Mouse (Mus musculus) lung, adult 2 months (tissue): ENCODE results near the gene Zfp655.

Experiments
- CTCF ChIP-seq: fragments of 200-500 bp; IDR thresholded peaks from 2 replicates; pipeline ENCODE4 v1.5.1; 2011; ENCODE audit warnings: mild to moderate bottlenecking, low read length, control low read depth; ENCODE audit not compliant: insufficient read depth
- POLR2A ChIP-seq: fragments of 200-500 bp; IDR thresholded peaks from 2 replicates; pipeline ENCODE4 v1.6.1; 2011; ENCODE audit warnings: low read depth, mild to moderate bottlenecking, control low read depth, low read length, borderline replicate concordance; ENCODE audit errors: extremely low read depth

DNA sequence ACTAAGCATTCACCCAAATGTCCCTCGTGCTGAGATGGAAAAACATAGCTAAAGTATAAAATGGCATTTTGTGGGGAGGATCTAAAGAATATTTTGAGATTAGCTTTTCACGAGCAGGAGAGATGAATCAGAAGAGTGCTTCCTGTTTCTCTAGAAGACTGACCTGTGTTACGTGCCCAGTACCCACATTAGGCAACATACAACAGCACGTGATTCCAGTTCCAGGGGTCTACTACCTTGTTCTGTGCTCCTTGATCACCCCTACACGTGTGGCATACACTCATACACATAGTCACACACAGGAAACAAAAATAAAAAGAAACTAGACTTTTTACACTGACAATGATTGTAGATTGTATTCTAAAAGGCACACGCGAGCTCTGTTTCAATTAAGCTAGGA is 31.1 kb upstream of the Zfp655 start:
- no peak for TF ChIP-seq POLR2A
- no peak for TF ChIP-seq CTCF
